Mouse (Mus musculus): ENCODE measurements around the gene Sipa1. TPM values are rescaled to one million over a fixed set of nuclear protein-coding genes. Genes with fewer than 3 reads are reported as not detected.

Gene Sipa1
- polyA plus RNA-seq, 1 experiment from 2014 or later, result 42.2 TPM

GRCm38 (mm10) chr19:5605126-5605525 is 58.4 kb downstream of the Sipa1 start:
- H3K4me2 ChIP-seq (ENCODE audit: low read depth, low read length), result no peak overlapping the region
- WGBS, result 87% methylated on average over 7 of the region's 7 CpGs
- H3K27me3 ChIP-seq (ENCODE audit: control insufficient read depth, insufficient read depth, low read depth, low read length), result no peaks in the 10 kb centered on the region
- H3K9ac ChIP-seq (ENCODE audit: low read length), result no peak overlapping the region
- H3K36me3 ChIP-seq (ENCODE audit: control insufficient read depth, insufficient read depth, low read length), result peaks cover 34% of the 10 kb centered on the region
- no peaks in the 10 kb centered on the region for H3K9me3 ChIP-seq (ENCODE audit: control insufficient read depth, low read length)
- no peak for ATAC-seq (ENCODE audit: low read depth)
- H3K4me1 ChIP-seq (replicated peaks; ENCODE audit: control insufficient read depth, insufficient read depth, low read length), result peaks cover 18% of the 10 kb centered on the region
- no peak overlapping the region for H3K4me3 ChIP-seq (ENCODE audit: low read length)
- H3K27ac ChIP-seq (ENCODE audit: low read length), result no peak overlapping the region

GRCm38 (mm10) chr19:5603664-5604063 is 59.8 kb downstream of the Sipa1 start:
- Histone ChIP-seq H3K4me1 (replicated peaks; ENCODE audit: control insufficient read depth, insufficient read depth, low read length) (peaks cover 12% of the 10 kb centered on the region), H3K9me3 (ENCODE audit: control insufficient read depth, low read length) (no peaks in the 10 kb centered on the region), H3K4me2 (ENCODE audit: low read depth, low read length) (no peak overlapping the region), H3K27me3 (ENCODE audit: control insufficient read depth, insufficient read depth, low read depth, low read length) (no peaks in the 10 kb centered on the region), H3K9ac (ENCODE audit: low read length) (no peak overlapping the region), H3K27ac (ENCODE audit: low read length) (no peak overlapping the region), H3K36me3 (ENCODE audit: control insufficient read depth, insufficient read depth, low read length) (peaks cover 34% of the 10 kb centered on the region), H3K4me3 (ENCODE audit: low read length) (no peak overlapping the region)
- WGBS, result 83% methylated on average over 7 of the region's 7 CpGs
- no peak for ATAC-seq (ENCODE audit: low read depth)

- Histone ChIP-seq H3K4me2 (ENCODE audit: low read depth, low read length) (peak within 1 kb of the TSS; percentile 84), H3K9me3 (ENCODE audit: control insufficient read depth, low read length) (no peaks in the 10 kb centered on the region), H3K9ac (ENCODE audit: low read length) (peak within 1 kb of the TSS; percentile 95), H3K27ac (ENCODE audit: low read length) (peak within 1 kb of the TSS; percentile 85), H3K27me3 (ENCODE audit: control insufficient read depth, insufficient read depth, low read depth, low read length) (no peaks in the 10 kb centered on the region), H3K4me3 (ENCODE audit: low read length) (peak within 1 kb of the TSS; percentile 82), H3K36me3 (ENCODE audit: control insufficient read depth, insufficient read depth, low read length) (peaks cover 24% of the 10 kb centered on the region), H3K4me1 (replicated peaks; ENCODE audit: control insufficient read depth, insufficient read depth, low read length) (peaks cover 11% of the 10 kb centered on the region)
- ATAC-seq (ENCODE audit: low read depth), result peak; percentile 91
- WGBS, result under 1% methylated on average over 63 of the region's 64 CpGs
Measured at GRCm38 (mm10) chr19:5601752-5602541, 61.6 kb downstream of the Sipa1 start, which contains the start of gene Rnaseh2c. TSS of gene Rnaseh2c (plus strand) at chr19:5601873.

Small RNA genes lying within 50 kb of the gene (microRNA-seq; reads per million reads assigned to microRNA genes)
- gene Mir6987, result 0.79 reads per million

Other genes with a start within 250 kb of the Sipa1 start
- 263 and 265 TPM in 2 replicates for gene Drap1, start 238.7 kb downstream of the Sipa1 start, polyA plus RNA-seq (2015; fragmentation: Nextera tagmentation; extraction: Ambion mirVana)
- 20.7 and 28.3 TPM in 2 replicates for gene AI837181, start 238.6 kb downstream of the Sipa1 start, polyA plus RNA-seq (2015; fragmentation: Nextera tagmentation; extraction: Ambion mirVana)
- gene Fosl1, start 216.2 kb downstream of the Sipa1 start, polyA plus RNA-seq (2015; fragmentation: Nextera tagmentation; extraction: Ambion mirVana), result not detected in 2 replicates
- 7.5 and 7.7 TPM in 2 replicates for gene Ccdc85b, start 205.8 kb downstream of the Sipa1 start, polyA plus RNA-seq (2015; fragmentation: Nextera tagmentation; extraction: Ambion mirVana)
- 111 and 119 TPM in 2 replicates for gene Fibp, start 203.1 kb downstream of the Sipa1 start, polyA plus RNA-seq (2015; fragmentation: Nextera tagmentation; extraction: Ambion mirVana)
- 2.2 and 3.8 TPM in 2 replicates for gene Ctsw, start 195.2 kb downstream of the Sipa1 start, polyA plus RNA-seq (2015; fragmentation: Nextera tagmentation; extraction: Ambion mirVana)
- gene Efemp2, start 189.8 kb downstream of the Sipa1 start, polyA plus RNA-seq (2015; fragmentation: Nextera tagmentation; extraction: Ambion mirVana), result 197 and 200 TPM in 2 replicates
- 45.7 and 51.4 TPM in 2 replicates for gene Mus81, start 175.3 kb downstream of the Sipa1 start, polyA plus RNA-seq (2015; fragmentation: Nextera tagmentation; extraction: Ambion mirVana)
- gene Cfl1, start 173.3 kb downstream of the Sipa1 start, polyA plus RNA-seq (2015; fragmentation: Nextera tagmentation; extraction: Ambion mirVana), result 2,553 and 2,793 TPM in 2 replicates
- gene 1700020D05Rik, start 159.9 kb downstream of the Sipa1 start, polyA plus RNA-seq (2015; fragmentation: Nextera tagmentation; extraction: Ambion mirVana), result not detected in 2 replicates
- gene Snx32, start 153.2 kb downstream of the Sipa1 start, polyA plus RNA-seq (2015; fragmentation: Nextera tagmentation; extraction: Ambion mirVana), result 7.4 and 7.7 TPM in 2 replicates
- gene Ovol1, start 103.1 kb downstream of the Sipa1 start, polyA plus RNA-seq (2015; fragmentation: Nextera tagmentation; extraction: Ambion mirVana), result 2.6 and 3.7 TPM in 2 replicates
- 6.1 and 7.0 TPM in 2 replicates for gene Ap5b1, start 95.7 kb downstream of the Sipa1 start, polyA plus RNA-seq (2015; fragmentation: Nextera tagmentation; extraction: Ambion mirVana)
- gene Rnaseh2c, start 61.8 kb downstream of the Sipa1 start, polyA plus RNA-seq (2015; fragmentation: Nextera tagmentation; extraction: Ambion mirVana), result 131 and 159 TPM in 2 replicates
- 55.1 and 57.3 TPM in 2 replicates for gene Kat5, start 53.5 kb downstream of the Sipa1 start, polyA plus RNA-seq (2015; fragmentation: Nextera tagmentation; extraction: Ambion mirVana)
- 55.5 and 62.1 TPM in 2 replicates for gene Rela, start 26.2 kb downstream of the Sipa1 start, polyA plus RNA-seq (2015; fragmentation: Nextera tagmentation; extraction: Ambion mirVana)
- gene Map3k11, start 25.0 kb upstream of the Sipa1 start, polyA plus RNA-seq (2015; fragmentation: Nextera tagmentation; extraction: Ambion mirVana), result 37.8 and 40.1 TPM in 2 replicates
- gene Pcnx3, start 25.2 kb upstream of the Sipa1 start, polyA plus RNA-seq (2015; fragmentation: Nextera tagmentation; extraction: Ambion mirVana), result 18.3 and 20.8 TPM in 2 replicates
- gene Kcnk7, start 40.7 kb upstream of the Sipa1 start, polyA plus RNA-seq (2015; fragmentation: Nextera tagmentation; extraction: Ambion mirVana), result 0.36 and 0.50 TPM in 2 replicates
- 25.3 and 25.9 TPM in 2 replicates for gene Ehbp1l1, start 62.6 kb upstream of the Sipa1 start, polyA plus RNA-seq (2015; fragmentation: Nextera tagmentation; extraction: Ambion mirVana)
- gene Fam89b, start 65.9 kb upstream of the Sipa1 start, polyA plus RNA-seq (2015; fragmentation: Nextera tagmentation; extraction: Ambion mirVana), result 89.1 and 92.9 TPM in 2 replicates
- gene Ltbp3, start 77.2 kb upstream of the Sipa1 start, polyA plus RNA-seq (2015; fragmentation: Nextera tagmentation; extraction: Ambion mirVana), result 52.3 and 61.9 TPM in 2 replicates
- 76.3 and 83.2 TPM in 2 replicates for gene Scyl1, start 107.7 kb upstream of the Sipa1 start, polyA plus RNA-seq (2015; fragmentation: Nextera tagmentation; extraction: Ambion mirVana)
- gene Frmd8, start 211.6 kb upstream of the Sipa1 start, polyA plus RNA-seq (2015; fragmentation: Nextera tagmentation; extraction: Ambion mirVana), result 56.4 and 61.1 TPM in 2 replicates
- gene Slc25a45, start 214.1 kb upstream of the Sipa1 start, polyA plus RNA-seq (2015; fragmentation: Nextera tagmentation; extraction: Ambion mirVana), result 5.7 and 6.2 TPM in 2 replicates
- gene Tigd3, start 230.4 kb upstream of the Sipa1 start, polyA plus RNA-seq (2015; fragmentation: Nextera tagmentation; extraction: Ambion mirVana), result 2.5 and 3.2 TPM in 2 replicates
- 155 TPM in 2 replicates for gene Dpf2, start 249.3 kb upstream of the Sipa1 start, polyA plus RNA-seq (2015; fragmentation: Nextera tagmentation; extraction: Ambion mirVana)